Mouse (Mus musculus): Measurements from ENCODE around the gene Pdk2.
A peak's percentile ranks its signal among the peaks of the same experiment; 100 is the strongest.
"Not testable (repeated sequence)": the region's sequence is repeated elsewhere in the genome, so short reads cannot be mapped to it uniquely, and the experiment has no call there.

Pdk2 gene

DNA sequence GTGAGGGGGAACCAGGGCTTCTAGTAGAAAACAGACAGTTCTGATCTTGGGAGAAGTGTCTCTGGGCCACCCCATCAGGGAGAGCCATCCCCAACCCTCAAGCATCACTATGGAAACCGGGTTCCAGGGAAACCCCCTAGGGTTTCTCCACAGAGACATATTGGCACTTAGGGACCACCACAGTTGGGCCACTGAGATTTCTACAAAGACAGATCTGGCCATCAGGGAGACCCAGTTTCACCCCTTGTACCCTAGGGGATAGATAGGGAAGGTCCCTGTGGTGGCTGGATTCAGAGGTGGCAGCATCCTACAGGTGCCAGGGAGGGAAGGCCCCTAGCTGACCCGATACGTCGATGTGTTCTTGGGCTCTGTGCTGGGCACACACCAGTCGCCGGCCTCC is 14.3 kb downstream of the Pdk2 start:
- no peak for DNase-seq (ENCODE audit: low read depth)

DNA sequence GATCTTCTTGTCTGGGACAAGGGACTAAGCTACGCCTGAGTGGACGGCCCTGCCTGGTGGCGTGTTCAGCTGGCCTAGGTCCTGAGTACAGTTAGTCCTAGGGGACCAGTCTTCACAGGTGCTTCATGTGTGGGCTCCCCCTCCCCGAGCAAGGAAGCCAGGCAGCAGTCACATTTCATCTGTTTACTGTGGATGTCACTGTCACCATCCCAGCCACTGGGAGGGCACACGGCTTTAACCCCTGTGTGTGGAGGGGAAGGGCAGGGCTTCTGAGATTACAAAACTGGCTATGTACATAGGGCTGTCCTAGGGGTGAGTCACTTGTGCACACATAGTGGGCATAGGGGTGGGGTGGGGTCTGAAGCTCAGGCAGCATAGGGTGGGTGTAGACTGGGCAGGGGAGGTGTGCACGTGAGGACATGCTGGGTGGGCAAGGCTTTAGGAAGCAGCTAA is 15.0 kb downstream of the Pdk2 start:
- DNase-seq (ENCODE audit: low read depth): no peak

DNA sequence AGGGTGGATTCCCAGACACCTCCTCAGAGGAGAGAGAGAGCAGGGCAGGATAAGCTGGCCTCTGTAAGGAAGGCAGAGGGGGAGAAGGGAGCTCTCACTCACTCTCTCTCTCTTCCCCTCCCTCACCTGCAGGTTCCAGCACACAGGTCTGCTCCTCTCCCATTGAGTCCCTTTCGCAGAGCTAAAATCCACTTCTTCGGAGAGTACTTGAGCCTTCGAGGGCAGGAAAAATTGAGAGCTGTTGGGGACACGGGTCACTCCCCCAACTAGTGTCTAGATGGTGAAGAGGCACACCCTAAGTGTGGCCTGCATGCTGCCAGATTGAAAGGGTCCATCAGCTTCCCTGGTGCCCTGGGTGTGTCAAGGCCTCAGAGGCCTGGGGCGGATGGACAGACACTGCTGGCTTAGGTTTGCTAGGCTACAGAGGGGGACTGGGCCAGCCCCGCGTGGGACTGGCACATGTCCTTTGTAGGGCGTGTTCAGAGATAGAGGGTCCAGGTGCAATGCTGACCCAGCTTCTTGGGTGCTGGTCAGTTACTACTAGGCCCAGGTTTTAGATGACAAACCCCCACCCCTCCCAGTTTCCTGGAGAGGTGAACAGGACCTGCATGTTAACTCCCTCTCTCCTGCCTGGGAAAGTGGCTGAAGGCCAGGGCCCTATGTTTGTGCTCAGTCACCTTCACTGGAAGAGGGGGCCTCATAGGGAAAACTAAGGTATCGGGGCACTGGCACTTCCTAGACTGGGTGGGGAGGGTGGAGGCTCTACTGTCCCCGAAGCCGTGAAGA is 15.7 kb downstream of the Pdk2 start:
- no peak for DNase-seq (ENCODE audit: low read depth)

DNA sequence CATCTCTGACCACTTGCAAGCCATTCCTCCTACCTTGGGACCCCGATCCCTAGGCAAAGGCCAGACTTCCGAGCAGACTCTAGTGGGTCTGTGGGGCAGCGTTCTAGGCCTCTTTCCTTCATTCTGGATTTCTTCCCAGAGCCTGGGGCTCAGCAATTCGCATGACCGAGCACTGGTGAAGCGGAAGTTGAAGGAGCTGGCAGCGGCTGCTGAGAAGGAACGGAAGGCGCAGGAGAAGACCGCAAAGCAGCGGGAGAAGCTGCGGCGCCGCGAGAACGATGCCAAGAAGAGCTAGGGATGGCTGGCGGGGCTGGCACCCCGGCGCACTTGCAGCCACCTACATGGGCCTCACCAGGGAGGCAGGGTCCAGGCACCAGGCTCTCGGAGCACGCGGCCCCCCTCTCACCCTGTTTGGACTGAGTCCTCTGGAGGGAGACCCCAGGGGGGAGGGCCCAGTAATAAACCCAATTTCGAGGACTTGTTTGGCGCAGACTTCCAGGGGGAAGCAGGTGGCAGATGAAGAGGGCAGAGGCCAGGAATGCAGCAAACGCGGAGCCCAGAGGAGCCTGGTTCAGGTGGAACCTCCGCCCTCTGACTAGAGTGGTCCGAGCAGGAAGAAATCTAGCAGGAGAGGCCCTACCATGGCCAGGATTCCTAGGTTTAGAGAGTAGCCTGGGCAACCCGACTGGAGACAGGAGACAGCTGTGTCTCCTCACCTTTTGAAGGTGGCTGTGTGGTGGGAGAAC is 16.5 kb downstream of the Pdk2 start:
- DNase-seq (ENCODE audit: low read depth): no peak

DNA sequence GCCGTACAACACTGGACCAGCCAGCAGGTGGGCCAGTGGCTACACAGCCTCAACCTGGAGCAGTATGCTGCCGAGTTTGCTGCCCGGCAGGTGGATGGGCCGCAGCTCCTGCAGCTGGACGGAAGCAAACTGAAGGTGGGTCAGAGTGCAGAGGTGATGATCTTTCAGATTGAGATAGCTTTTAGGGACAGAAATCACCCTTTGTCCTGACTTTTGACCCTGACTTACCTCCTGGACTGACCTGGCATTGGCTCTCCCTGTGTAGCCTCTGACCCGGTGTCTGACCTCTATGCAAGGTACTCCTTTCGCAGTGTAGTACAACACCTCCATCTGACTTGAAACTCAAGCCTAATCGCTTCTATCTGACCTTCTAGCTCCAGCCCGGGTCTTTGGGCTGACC is 17.7 kb downstream of the Pdk2 start:
- no peak for DNase-seq (ENCODE audit: low read depth)

DNA sequence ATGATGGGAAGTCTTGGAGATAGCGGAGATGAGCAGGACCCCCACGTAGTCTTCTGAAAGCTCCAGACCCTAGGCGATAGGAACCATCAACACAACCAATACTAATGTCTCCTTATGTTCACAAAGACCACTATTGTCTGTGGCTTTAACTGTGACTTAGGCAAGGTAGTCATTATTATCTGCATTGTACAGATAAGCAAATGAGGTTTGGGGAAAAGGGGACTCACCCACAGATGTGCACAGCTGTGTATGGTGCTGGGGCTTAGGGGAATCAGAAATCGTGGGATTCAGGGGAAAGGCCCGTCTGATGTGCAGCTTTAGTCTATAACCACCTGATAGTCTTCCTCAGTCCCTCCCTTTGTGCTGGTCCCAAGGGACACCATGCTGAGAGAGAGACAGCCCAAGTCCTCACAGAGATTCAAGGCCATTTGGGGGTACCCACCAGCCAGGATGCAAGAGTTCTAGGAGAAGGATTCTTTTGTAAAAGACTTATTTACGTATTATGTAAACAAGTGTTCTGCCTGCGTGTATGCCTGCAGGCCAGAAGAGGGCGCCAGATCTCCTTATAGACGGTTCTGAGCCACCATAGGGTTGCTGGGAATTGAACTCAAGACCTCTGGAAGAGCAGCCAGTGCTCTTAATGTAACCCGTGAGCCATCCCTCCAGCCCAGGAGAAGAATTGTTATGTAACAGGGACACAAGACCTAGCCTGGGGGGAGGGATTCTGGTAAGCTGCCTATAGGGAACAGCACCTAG is 18.7 kb downstream of the Pdk2 start:
- DNase-seq (ENCODE audit: low read depth): no peak

DNA sequence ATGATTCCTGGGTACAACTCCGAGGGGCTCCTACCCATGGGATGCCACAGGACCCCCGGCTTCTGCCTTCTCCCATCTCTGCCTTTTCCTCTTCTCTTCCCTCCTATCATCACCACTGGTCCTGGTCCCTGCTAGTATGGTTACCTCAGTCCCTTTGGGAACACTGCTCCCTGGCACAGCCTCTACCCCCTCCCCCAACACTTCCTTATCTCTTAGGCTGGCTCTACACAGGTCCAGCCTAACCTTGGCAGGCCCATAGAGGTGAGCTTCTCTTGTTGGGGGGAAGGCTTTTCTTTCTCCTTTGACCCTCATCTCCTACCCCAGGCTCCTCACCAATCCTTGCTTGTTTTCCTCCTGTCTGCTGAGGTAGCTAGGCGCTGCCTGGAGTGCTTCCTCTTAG is 25.7 kb downstream of the Pdk2 start:
- no peak for DNase-seq (ENCODE audit: low read depth)

DNA sequence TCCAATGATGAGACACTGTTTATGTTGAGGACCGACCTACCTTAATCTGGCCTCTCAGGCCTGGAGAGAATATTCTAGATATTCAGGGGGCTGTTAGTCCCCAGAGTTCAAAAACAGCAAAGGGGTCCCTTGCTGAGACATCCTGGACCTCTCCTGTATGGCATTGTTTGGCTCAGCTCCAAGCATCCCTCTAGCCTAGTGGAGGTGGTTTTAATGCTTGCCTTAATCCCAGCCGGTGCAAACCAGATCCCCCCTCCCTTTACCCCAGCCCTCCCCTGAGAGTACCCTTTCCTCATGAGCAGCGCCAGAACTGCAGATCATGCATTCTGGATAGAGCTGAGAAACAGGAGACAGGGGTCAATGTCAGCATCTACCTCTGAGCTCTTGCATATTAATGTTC is 28.7 kb downstream of the Pdk2 start:
- no peak for DNase-seq (ENCODE audit: low read depth)

DNA sequence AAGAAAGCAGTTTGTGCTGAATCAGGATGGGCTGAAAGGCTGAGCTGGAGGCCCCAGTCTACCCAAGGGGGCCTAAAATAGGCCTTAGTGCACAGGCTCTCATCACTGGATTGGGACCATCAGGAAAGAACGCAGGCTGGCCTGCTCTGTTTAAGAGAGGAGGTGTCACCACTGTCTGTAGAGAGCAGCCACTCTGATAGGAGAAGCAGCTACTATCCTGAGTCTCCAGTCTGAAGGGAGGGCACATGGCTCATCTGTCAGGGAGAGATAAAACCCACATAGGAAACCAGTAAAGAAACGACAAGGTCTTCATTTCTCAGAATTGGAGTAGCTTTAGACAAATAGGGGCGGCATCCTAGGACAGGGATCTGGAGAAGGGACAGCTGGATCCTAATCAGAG is 29.1 kb downstream of the Pdk2 start:
- no peak for DNase-seq (ENCODE audit: low read depth)

DNA sequence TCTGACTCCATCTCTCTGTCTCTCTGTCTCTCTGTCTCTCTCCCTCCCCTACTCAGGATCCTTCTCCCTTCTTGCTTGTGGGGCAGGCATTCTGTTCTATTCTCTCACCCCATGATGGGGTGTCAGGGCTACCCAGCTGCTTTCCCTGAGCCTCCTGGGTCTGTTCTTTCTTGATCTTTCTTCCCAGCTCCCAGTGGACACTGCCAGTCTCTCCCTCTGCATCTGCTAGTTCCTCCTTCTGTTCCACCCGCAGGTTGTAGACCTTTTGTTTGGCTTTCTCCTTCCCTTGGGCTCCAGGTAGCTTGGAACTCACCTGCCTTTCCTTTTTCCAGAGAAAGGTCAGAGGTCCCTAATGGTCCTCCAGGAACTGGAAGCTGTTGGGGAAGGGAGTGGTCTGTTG is 29.7 kb downstream of the Pdk2 start:
- no peak for DNase-seq (ENCODE audit: low read depth)

DNA sequence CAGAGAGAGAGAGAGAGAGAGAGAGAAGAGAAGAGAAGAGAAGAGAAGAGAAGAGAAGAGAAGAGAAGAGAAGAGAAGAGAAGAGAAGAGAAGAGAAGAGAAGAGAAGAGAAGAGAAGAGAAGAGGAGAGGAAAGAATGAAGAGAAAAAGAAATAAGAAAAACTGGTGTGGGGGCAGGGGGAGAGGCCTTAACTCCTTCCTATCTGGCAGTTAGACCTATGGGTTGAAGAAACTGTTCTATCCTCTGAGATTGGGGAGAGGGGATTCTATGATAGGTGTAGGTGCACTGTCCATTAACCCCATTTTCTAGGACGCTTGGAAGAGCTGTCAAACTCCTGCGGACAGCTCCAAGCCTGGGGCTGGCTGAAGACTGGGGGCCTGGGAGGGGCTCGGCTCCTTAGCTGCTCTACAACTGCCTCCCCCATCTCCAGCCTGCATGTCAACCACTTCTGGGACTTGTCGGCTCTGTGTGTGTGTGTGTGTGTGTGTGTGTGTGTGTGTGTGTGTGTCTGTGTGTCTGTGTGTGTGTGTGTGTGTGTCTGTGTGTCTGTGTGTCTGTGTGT is 30.2 kb downstream of the Pdk2 start:
- DNase-seq (ENCODE audit: low read depth): not testable (repeated sequence)

DNA sequence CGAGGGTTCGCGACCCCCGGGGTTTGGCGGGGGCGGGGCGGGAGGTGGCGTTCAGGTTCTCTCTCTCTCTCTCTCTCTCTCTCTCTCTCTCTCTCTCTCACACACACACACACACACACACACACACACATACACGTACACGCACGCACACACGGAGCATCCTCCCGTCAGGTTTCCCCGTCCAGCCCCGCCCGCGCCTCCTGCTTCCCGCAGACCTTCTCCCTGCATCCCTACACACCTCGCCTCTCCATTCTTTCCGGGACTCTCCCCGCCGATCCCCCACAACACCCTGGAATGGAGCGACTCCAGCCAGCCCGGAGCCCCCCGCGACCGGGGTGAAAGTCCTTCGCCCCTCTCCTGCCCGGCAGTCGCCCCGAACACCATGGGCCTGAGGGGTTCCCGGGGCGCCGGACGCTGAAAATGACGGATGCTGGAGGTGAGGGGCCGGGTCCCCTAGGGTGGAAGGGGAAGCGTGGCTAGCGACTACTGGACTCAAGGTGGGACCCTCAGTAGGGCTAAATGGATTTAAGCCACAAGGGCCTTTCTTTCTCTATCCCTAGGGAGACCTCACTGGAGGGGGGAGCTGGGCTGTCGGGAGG is 30.9 kb downstream of the Pdk2 start:
- no peak for DNase-seq (ENCODE audit: low read depth)

DNA sequence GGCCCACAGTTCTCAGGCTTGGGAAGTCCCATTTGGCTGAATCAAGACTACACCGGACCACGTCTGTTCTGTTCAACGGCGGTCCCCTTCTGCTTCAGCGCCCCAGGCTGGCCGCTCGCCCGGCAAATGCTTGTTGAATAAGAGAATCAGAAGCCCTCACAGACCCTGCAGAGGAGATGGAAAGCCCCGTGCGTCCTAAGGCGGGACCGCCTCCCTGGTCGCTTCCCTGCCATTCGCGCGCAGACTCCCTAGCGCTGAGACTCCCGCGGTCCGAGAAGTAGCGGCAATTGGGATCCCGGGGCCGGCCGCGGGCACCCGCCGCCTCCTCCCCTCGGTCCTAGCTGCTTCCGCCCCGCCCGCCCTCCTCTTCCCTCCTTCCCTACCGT is 31.5 kb downstream of the Pdk2 start, which contains the start of gene Samd14:
TSS of gene Samd14 (plus strand) at position 251 of the 386 bp plus-strand sequence.
- DNase-seq (ENCODE audit: low read depth): no peak

DNA sequence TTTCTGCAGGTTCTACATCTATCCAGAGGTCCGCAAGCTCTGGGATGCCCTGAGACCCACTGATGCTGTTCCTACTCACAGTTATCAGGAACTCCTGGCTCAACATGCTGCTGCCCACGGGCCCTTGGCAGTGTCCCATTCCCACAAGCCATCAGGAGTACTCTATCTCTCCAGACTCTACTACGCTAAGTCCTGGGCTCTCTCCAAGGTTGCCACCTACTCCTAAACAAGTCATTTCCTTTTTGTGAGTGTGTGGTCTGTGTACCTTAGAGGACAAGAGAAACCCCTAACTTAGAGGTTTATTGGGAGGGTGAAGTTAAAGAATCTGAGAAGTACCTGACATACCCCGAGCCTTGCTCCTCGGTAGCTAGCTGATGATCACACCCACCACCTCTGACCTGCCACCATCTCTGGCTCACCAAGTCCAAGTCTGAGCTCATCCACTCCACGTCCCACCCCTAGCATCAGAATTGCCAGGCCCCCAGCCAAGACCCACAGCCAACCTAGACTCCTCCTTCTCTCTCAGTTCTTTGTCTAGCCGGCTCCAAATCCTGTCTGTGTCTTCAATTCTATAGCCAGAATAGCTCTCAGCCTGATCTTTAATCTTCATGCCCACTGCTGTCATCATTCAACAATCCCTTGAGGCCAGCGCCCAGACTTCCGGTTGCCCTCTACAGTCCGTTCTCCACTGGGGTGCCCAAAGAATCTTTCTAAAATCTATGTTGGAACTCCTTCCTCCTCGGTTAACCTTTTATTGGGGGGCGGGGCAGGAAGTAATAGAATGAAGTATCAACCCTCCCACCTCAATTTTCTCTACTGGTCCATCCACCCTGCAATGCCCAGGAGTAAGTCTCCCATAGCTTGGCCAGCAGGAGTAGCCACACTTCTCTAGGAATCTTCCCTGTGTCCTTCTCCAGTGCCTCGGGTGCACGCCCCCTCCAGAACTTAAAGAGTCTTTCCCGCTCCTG is 32.2 kb downstream of the Pdk2 start:
- DNase-seq (ENCODE audit: low read depth): no peak

DNA sequence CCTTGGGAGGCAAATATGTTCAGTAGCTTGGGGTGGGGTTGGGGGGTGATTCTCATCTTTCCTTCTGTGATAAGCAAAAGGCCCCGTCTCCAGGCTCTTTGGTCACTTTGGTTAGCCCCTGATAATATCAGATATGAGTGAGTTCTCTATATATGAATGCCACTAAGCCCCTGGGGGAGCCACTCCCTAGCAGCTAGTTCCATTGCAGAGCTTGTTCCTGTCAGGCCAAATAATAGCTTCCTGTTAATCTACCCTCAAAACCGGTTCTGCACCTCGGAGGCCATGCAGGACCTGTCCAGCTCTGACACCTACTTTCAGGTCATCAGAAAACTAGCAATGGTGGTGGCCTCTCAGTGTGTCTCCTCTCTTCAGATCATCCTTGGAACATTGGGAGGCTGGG is 33.7 kb downstream of the Pdk2 start:
- DNase-seq (ENCODE audit: low read depth): no peak

DNA sequence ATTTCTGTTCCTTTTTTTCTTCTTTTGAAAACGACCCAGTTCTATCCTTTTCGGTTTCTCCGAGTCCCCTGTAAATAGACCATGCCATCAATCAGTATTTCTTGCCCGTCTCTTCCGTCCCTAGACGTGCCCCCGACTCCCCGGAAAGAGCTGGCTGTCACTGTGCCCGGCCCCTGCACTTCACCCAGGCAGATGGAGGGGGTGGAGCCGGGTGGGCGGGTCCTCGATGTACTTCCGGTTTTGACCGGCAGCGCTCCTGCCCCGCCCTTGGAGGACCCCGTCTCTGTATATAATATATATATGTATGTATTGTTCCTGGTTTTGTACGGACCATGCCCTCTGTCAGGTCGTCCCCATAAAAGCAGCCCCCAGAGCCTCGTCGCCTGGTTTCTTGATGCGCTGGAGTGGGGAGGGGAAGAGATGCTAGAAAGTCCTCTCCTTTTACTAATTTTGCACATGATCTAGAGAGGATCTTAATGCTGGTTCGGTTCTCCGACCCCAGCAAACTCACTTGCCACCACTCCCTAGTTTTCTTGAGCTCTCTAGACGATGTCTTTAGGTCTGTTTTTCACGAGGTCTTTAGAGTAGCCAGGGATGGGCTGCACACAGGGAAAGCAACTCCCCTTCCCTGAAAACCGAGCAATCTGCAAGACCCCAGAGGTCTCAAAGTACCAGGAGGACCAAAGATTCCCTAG is 34.5 kb downstream of the Pdk2 start:
- peak; percentile 63 for DNase-seq (ENCODE audit: low read depth)

DNA sequence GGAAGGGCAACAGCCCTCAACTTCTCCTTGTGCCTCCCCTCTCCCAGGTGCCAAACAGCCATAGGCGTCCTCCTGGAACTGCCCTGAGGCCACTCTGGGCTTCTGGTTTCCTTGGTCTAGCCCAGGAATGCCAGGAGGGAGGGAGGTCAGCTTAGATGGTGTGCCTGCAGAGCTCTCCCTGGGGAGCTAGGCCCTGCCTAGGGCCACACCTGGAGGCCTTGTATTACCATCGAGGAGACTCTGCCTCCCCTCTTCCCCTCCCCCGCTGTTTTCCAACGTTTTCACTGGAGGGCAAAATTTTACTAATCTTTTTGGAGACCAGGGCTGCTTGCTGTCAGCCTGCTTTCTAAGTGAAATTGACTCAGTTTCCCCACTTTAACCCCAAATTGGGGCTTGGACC is 35.1 kb downstream of the Pdk2 start:
- DNase-seq (ENCODE audit: low read depth): no peak

DNA sequence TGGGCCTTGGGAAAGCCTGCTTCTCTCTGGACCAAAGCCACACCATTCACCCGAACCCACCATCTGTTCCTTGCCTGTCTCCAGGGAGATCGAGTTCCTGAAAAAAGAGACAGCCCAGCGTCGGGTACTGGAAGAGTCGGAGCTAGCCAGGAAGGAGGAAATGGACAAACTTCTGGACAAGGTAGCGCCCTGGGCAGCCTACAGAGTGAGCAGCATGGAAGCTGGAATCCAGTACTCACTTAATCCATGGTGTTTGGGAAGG is 36.3 kb downstream of the Pdk2 start:
- DNase-seq (ENCODE audit: low read depth): no peak

DNA sequence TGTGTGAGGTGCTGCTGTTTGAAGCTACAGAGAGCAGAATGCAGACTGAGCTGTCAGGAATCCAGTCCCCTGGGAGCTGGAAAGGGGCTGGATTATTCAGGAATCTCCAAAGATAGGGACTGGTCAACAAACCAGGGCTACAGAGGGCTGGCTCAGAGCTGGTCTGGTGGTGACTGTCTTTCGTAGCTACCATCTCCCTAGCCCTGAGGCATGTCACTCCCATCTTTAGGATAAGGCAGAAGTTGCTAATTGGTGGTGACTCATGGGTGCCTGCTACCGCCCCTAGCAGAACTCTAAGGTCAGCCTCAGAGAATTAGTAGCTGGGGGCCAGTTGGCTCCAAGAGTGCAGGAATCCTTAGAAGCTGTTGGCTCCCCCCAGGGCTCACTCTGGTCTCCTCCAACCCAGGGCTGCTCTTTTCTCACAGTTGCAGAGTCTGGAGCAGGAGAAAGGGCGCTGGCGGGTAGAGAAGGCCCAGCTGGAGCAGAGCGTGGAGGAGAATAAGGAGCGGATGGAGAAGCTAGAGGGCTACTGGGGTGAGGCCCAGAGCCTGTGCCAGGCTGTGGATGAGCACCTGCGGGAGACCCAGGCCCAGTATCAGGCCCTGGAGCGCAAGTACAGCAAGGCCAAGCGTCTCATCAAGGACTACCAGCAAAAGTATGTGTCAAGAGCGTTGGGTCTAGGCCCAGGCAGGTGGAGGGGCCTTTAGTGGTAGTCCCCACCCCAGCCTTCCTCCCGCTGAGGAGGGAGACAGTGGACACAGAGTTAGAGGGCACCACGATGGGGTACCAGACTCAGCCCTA is 36.8 kb downstream of the Pdk2 start:
- DNase-seq (ENCODE audit: low read depth): no peak

DNA sequence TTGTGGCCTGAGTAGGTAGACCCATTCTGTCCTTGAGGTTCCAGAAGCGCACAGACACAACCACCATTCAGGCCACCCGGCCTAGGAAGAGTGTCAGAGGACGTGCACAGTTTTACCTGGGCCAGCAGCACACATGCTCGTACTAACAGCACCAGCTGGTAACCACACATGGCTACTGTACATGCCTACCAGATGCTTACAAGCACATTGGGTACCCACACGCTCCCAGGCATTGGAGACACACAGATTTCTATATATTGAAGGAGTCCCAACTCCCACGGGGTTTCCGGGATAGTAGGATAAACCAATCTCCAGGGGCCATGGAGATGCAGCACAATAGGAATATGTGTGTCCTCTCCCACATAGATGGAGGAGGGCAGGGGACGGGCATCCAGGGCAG is 38.4 kb downstream of the Pdk2 start:
- no peak for DNase-seq (ENCODE audit: low read depth)

Measured in c-Kit-positive CD71-negative TER-119-negative erythroid progenitor cells, embryonic 14.5 days (primary cell).